Mouse (Mus musculus) urinary bladder, postnatal 14 days (tissue): ENCODE measurements at regions not wholly inside any gene's neighbourhood (a gene's known extent, or its start where the extent isn't known, plus 50 kb on each side); places are given as distances from the start of the nearest gene placed in this dataset.

ENCODE experiments used
- DNase-seq: peaks from one replicate; pipeline ENCODE4 v3.0.0; 2021; ENCODE audit warnings: low spot score

GRCm38 (mm10) chr4:87501791-87502190 is 271.5 kb upstream of the Slc24a2 start:
- DNase-seq, result no peak

GRCm38 (mm10) chr4:87500441-87500840 is 270.2 kb upstream of the Slc24a2 start:
- DNase-seq, result no peak

GRCm38 (mm10) chr4:87487798-87488197 is 257.5 kb upstream of the Slc24a2 start:
- no peak for DNase-seq

- DNase-seq, result no peak
Measured at GRCm38 (mm10) chr4:87475537-87475936, 245.3 kb upstream of the Slc24a2 start.

- no peak for DNase-seq
Measured at GRCm38 (mm10) chr4:87473331-87474039, 243.2 kb upstream of the Slc24a2 start.

- DNase-seq, result no peak
Measured at GRCm38 (mm10) chr4:87472787-87473186, 242.5 kb upstream of the Slc24a2 start.

- no peak for DNase-seq
Measured at GRCm38 (mm10) chr4:87471385-87471784, 241.1 kb upstream of the Slc24a2 start.

- no peak for DNase-seq
Measured at GRCm38 (mm10) chr4:87467600-87467999, 237.3 kb upstream of the Slc24a2 start.

GRCm38 (mm10) chr4:87467018-87467417 is 236.7 kb upstream of the Slc24a2 start:
- DNase-seq, result no peak

GRCm38 (mm10) chr4:87461181-87461912 is 231.1 kb upstream of the Slc24a2 start:
- DNase-seq, result no peak

- DNase-seq, result no peak
Measured at GRCm38 (mm10) chr4:87455863-87456578, 225.7 kb upstream of the Slc24a2 start.

GRCm38 (mm10) chr4:87452122-87452521 is 221.8 kb upstream of the Slc24a2 start:
- no peak for DNase-seq

GRCm38 (mm10) chr4:87451251-87451650 is 221.0 kb upstream of the Slc24a2 start:
- no peak for DNase-seq

GRCm38 (mm10) chr4:87448338-87448737 is 218.1 kb upstream of the Slc24a2 start:
- no peak for DNase-seq

- DNase-seq, result no peak
Measured at GRCm38 (mm10) chr4:87446856-87447255, 216.6 kb upstream of the Slc24a2 start.

GRCm38 (mm10) chr4:87434136-87434535 is 203.9 kb upstream of the Slc24a2 start:
- DNase-seq, result no peak

- DNase-seq, result no peak
Measured at GRCm38 (mm10) chr4:87428374-87428773, 198.1 kb upstream of the Slc24a2 start.

- DNase-seq, result no peak
Measured at GRCm38 (mm10) chr4:87424066-87424465, 193.8 kb upstream of the Slc24a2 start.

- DNase-seq, result no peak
Measured at GRCm38 (mm10) chr4:87422588-87422987, 192.3 kb upstream of the Slc24a2 start.

- no peak for DNase-seq
Measured at GRCm38 (mm10) chr4:87403354-87403753, 173.1 kb upstream of the Slc24a2 start.

GRCm38 (mm10) chr4:87402173-87402556 is 171.9 kb upstream of the Slc24a2 start:
- DNase-seq, result no peak

- peak; percentile 9 for DNase-seq
Measured at GRCm38 (mm10) chr4:87401316-87402172, 171.3 kb upstream of the Slc24a2 start.
